Mouse (Mus musculus) heart, postnatal 36 days (tissue): Measurements from ENCODE around the gene Smtnl1. TPM values are rescaled to one million over a fixed set of nuclear protein-coding genes. Genes with fewer than 3 reads are reported as not detected.
A peak's percentile ranks its signal among the peaks of the same experiment; 100 is the strongest.

Experiments used
- DNase-seq, 2 experiments: peaks; one replicate each; pipeline ENCODE4 v3.0.0; 2021 to 2022
- intact Hi-C: fragments of 180-260 bp; cut with DNase I; formaldehyde crosslinking; loops from one replicate; pipeline ENCODE4 v1.15.1; 2025
- total RNA-seq, 2 experiments: library from RNA; stranded (reverse); gene quantifications; 2 replicates each; pipeline ENCODE4 v1.2.3; 2021

The Smtnl1 gene
- total RNA-seq, 2 experiments from 2014 or later, result not detected

DNA sequence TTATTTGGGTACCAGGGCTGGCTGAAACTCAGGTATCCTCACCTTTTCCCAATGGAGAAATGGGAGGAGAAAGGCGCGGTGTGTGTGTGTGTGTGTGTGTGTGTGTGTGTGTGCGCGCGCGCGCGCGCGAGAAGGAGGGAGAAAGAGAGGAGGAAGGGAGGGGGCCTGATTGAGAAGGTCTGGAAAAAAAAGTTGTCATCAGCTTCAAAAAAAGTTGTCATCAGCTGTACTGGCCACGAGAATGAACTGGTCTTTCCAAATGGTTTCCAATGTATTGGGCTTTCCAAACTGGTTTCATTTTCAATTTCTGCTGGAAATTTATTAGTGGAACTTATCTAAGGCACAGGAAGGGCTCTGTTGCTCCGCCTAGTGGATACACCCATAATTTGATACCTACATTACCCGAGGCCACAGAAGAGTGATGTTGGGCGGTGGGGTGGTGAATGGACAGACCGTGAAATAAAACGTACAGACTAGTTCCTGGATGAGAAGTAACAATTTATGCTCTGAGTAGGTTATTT lies 23.4 kb downstream of the Smtnl1 start:
- peak; percentile 65 to 77 for DNase-seq
- intact Hi-C loops, result loop anchor here (2.0 to 5.0 kb wide), 4 partner anchors 37 to 342 kb away; partner anchors contain the start of genes Gm19426, Gm28635, Med19 and Tmx2

DNA sequence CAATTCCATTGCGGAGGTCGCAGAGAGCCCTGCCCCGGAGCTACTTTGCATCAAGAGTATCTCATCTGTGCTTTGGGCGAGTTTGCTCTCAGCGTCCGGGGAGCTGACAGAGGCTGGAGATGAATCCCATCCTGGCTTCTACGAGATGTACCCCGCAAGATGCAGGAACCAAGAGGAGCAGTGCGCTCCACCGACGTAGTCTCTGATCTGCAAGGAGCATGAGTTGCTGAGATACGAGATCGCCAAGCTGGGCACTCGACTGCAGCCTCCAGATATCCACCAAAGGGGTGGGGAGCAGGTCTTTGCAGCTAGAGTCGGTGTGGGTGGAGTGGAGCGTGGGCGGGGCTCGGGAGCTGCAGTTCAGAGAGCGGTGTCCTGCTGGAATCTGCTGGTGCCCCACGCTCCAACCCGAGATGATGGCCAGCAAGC lies 23.9 kb downstream of the Smtnl1 start, which contains the start of gene Ube2l6:
Ube2l6 (plus strand) TSS at position 336 of the 429 bp plus-strand sequence.
- intact Hi-C loops, result loop anchor here (2.0 to 5.0 kb wide), 4 partner anchors 36 to 341 kb away; partner anchors contain the start of genes Gm19426, Gm28635, Med19 and Tmx2
- DNase-seq, result peak; percentile 71 to 76

DNA sequence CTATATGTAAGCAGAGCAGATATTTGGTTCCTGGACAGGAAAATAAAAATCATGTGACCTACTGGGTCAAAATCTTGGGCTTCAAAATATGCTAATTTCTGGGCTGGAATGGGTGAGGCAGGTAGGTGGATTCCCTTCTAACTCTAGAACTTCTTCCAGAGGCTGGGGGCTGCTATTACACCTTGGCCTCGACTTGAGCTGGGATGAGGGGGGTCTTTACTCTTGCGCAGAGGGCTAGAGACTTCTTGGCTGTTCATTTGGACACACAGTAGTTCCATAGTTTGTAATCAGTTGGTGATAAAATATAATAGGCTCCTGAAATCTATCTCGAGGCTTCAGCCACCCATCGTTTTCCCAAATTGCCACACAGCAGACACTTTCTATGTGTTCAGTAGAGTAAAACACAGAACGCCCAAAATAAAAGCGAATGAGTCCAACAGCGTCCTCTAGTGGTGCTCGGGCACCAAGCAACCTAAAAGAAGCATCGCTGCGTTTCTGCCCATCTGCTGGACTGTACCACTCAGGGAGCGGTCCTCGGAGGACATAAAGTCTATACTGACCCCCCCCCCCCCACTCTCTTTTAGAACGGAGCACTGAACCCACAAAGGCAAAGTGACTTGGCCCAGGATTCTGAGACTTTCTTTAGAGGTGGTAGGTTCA lies 24.5 kb downstream of the Smtnl1 start:
- DNase-seq, result peak; percentile 80 to 81
- intact Hi-C loops, result loop anchor here (2.0 to 5.0 kb wide), 4 partner anchors 36 to 341 kb away; partner anchors contain the start of genes Gm19426, Gm28635, Med19 and Tmx2

DNA sequence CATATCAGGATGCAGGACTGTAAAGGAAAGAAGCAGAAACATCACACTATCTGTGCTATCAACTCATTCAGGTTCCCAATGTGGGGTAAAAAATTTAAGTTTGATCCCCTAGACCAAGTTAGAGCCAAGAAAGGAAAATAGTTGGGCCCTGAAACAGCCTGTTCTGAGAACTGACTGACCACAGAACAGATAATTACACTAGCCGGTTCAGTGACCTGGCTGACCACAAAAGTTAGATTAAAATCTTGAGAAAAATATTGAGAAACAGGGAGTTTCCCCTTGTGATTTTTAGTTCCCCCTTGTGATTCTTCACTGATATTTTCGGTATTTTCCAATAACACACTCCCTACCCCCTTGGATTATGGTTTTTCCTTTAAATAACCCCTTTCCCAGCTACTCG lies 28.6 kb downstream of the Smtnl1 start:
- DNase-seq, result no peak
- intact Hi-C loops, result no loop called here

DNA sequence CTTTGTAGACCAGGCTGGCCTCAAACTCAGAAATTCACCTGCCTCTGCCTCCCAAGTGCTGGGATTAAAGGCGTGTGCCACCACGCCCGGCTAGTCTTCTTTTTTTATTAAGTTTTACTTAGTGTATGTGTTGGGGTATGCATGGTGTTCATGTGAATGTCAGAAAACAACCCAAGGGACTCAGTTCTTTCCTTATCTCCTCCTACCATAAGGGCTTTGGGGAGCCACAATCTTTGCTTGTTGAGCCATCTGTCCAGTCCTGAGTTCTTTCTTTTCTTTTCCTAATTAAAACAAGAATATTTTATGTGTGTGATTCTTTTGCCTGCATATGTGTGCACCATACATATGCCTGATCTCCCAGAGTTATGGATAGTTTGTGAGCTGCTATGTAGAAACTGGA lies 29.3 kb downstream of the Smtnl1 start:
- intact Hi-C loops, result no loop called here
- DNase-seq, result no peak

DNA sequence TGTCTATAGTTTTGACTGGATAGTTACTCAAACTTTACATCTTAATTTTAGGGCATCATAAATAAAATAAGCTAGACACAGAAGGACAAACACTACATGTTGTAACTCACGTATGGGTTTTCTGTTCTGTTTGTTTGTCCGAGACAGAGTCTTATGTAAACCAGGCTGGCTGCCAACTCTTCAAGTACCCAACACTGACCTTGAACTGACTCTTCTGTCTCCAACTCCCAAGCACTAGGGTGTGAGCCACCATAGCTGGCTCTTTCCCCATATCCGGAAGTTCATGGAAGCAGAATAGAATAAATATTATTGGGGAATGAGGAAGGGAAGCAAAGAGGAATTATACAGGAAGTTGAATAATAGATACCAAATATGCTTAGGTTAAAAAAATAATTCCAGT lies 29.9 kb downstream of the Smtnl1 start:
- peak in 1 of 2 experiments; percentile 36 for DNase-seq
- intact Hi-C loops, result no loop called here

DNA sequence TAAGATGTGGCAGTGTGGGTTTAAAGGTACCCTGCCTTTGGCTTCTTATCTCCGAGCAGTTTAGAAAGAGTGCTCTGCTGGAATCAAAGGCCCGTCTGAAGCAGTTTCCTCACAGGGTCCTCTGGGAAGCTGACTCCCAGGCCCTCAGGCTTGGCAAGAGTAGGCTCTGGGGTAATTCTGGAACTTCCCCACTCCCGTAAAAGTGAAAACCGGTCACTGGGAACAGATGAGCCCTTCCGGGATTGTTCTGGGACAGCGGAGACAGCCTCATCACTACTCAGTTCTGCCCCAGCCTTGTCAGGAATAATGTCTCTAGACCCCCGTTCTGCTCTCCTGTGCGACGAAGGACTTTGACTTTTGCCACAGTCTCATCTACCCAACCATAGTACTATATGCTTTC lies 32.0 kb downstream of the Smtnl1 start:
- no peak for DNase-seq

DNA sequence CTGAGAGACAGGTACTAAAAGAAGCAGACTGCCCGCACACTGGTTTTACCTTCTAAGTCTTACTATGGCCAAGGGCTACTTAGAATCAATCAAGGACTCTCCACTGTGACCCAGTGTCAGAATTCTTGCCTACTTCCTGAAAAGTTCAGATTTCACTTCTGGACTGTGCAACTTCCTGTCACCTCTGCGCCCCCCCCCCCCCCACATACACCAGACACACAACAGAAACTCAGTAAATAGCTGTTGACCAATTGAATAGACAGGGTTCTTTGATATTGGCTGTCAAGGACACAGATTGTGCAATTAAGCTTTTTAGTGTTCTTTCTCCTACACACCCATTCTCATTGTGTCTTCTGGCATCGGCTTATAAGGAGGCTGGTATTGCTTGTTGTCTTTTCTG lies 34.1 kb downstream of the Smtnl1 start:
- no peak for DNase-seq
- intact Hi-C loops, result no loop called here

More for the DNA sequence above, 32.0 kb downstream of the Smtnl1 start:
- intact Hi-C loops, result no loop called here

DNA sequence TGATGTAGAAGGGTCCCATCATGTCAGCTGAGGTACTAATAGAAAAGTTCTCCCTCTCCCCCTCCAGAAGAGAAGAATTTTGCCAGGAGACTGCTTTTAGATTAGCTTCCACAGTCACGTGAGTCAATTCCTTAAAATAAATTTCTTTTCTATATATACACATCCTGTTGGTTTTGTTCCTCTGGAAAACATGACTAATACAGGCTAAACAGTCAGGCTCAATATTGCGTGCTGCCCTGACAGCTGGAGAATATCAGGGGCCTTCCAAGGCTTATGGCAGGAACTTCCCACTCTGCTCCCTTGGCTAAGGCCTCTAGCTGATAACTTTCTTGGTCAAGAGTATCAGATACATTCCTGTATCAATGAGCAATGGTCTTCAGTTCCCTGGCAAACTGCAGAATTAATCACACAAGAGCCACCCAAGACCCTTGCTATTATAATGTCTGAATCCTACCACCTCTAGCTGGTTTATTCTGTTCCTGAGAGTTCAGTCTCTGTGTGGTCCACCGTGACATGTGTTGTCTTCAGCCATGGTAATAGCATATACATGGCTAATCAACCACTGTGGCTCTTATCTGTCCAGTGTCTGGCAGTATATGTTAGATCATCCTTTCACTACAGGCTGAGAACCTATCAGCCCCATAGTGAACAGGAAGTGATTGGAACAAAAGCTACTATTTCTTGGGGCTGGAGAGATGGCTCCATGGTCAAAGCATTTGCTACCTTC lies 38.4 kb downstream of the Smtnl1 start:
- intact Hi-C loops, result no loop called here
- peak in 1 of 2 experiments; percentile 43 for DNase-seq

DNA sequence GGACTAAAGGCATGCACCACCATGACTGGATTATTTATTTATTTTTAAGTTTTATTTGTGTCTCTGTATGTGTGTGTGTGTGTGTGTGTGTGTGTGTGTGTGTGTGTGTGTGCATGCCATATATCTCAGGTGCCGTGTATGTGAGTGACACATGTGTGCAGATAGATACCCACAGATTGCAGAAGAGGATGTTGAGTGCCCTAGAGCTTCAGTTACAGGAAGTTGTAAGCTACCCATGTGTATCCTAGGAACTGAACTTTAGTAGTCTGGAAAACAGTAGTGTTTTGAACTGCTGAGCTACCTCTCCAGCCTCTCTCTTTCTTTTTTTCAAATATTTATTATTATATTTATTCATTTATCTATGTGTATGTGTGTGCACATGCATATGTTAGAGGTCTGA lies 39.1 kb downstream of the Smtnl1 start:
- intact Hi-C loops, result no loop called here

DNA sequence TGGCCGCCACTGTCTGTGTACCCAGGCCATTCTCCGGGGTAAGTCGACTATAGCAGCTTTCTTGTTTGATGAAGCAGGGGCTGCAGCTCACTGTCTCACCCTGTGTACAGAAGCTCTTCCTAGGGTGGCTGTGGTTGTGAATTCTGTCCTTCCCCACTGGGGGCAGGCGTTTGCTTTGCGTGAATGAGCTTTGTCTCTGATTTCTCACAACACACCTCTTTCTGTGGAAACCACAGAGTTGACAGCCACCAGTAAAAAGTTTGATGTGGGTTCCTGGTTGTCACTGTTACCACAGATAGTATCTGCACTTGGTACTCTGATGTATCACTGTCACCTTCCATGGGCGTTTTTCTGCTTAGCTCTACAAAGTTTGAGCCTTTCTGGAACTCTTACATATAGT lies 43.2 kb downstream of the Smtnl1 start:
- no peak for DNase-seq
- intact Hi-C loops, result no loop called here

More for the DNA sequence above, 39.1 kb downstream of the Smtnl1 start:
- DNase-seq, result no peak

DNA sequence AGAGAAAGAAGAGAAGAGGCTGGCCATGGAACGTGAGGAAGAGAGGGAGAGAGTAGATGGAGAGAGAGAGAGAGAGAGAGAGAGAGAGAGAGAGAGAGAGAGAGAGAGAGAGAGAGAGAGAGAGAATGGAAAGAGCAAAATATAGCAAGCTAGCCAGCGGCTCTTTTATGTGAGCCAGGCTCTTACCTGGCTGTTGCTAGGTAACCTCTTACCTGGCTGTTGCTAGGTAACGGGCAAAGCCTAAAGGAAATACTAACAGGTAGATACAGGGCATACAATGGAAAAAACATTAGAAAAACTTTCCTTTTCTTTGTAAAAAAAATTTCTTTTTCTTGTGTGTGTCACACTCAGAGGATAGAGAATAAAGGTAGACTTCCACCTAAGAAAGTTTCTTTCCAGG lies 44.7 kb downstream of the Smtnl1 start:
- intact Hi-C loops, result no loop called here
- no peak for DNase-seq

DNA sequence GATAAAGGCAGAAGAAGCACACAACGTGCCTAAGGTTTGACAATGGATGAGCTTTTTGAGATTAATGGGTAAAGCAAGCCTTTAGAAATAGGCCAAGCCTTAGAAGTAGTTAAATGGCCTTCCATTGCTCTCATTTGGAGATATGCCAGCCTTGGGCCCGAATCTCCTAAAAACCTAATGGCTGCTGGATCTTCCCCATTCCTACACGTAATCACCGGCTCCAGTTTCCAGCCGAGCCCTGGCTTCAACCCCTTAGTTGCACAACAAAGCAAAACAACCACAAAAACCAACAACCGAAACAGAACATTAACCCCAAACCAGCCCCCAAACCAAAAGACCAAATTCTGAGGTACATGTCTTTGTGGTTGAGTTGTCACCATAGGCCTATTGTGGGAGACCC lies 46.8 kb downstream of the Smtnl1 start:
- DNase-seq, result peak; percentile 28 to 47
- intact Hi-C loops, result no loop called here

DNA sequence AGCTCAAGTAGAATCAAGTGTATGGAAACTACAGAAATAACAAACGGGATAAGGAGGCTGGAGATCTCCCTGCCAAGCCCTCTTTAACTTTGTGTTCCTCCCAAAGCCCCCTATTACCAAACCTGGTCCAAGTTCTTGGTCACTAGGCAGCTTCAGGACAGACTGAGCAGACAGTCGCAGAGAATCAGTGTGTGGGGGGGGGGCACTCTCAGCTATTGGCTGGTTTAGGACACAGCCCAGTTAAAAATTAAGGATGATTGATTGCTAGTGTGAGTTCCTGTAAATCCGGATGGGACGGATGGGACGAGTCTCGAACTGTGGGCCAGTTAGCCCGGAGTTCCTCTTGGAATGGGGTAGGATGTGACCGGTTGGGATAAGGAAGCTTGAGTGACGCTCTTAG lies 47.2 kb downstream of the Smtnl1 start, which contains the start of gene Serping1:
Serping1 (minus strand) TSS at position 204 of the 400 bp plus-strand sequence.
- DNase-seq, result peak in 1 of 2 experiments; percentile 30
- intact Hi-C loops, result no loop called here

DNA sequence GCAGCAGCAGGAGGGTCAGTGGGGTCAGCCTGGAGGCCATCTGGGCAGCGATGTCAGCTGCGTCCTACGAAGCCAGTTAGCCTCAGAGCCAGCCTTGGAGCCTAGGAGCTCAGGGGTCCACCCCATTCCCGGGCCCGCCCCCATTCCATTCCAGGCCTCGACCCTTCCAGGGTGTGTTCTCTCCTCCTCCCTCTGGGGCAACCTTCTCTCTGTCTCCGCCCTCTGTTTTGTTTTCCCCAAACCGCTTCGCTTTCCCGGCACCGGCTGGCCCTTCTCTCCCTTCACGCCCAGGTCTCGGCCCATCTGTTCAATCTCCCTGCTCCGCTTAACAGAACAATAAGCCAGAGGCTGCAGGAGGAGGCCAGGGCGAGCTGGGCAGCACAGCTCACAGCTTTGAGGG lies 47.7 kb downstream of the Smtnl1 start:
- intact Hi-C loops, result no loop called here
- peak; percentile 71 to 76 for DNase-seq

DNA sequence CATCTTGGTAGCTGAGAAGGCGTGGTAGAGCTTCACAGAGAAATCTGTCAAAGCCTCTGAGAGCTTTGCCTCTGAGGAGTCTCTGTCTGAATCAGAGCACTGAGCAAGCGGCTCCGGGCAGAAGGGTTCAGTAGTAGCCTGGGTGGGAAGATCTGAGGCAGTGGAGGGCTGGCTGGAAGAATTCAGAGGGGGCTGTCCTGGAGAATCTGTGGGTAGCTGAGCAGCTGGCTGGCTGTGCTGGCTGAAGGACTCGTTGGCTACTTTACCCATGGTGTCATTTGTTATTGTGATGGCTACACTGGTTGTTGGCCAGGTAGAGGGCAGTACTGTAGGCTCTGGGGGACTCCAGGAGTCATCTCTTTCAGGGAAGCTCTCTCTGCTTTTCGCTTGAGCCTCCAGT lies 49.3 kb downstream of the Smtnl1 start:
- DNase-seq, result peak in 1 of 2 experiments; percentile 17
- intact Hi-C loops, result no loop called here

DNA sequence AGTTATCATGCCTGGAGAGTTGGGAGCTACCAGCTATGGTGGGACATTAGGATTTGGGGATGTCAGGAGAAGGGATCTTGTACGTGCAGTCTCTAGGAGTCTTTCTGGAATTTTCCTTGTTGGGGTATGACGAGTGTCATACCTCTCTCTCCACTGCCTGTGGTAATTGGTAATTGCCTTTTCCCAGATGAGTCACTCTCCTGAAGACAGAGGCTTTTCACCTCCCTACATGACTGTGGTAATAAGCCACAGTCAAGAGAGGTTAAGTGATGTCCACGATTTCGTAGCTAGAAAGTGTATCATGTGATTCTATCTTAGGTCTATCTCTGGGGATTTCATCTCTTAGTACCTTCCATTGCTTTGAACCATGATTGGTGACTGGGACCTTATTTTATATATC lies 50.0 kb downstream of the Smtnl1 start:
- no peak for DNase-seq
- intact Hi-C loops, result no loop called here

DNA sequence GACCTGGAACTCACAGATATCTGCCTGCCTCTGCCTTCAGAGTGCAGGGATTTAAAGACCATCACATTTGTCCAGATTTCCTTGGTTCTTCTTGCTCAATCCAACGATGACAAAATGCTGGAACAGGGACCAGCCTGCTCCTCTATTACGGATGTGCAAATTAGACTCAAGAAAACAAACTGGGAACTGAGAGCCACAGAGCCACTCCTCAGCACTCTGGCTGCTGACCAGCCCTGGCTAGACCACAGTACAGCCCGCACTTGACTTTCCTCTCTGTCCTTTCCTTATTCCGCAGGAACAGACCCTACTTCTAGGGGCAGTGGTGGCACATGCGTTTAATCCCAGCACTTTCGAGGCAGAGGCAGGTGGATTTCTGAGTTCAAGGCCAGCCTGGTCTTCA lies 52.0 kb downstream of the Smtnl1 start:
- intact Hi-C loops, result no loop called here

DNA sequence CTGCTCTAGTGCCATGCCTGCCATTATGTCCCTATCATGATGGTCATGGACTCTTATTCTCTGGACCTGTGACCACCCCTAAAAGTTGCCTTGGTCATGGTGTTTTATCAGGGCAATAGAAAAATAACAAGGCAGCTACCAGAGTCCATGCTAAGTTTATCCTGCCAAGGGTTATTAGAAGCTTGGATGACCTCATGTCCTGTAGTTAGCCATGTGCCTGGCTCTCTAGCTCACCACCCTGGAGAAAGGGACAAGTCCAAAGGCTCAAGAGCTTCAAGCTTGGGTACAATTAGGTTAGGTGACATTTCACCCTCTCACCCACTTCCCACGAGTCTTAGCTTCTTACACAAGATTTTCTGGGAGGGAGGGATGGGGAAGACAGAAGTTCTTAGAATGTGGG lies 59.6 kb downstream of the Smtnl1 start:
- intact Hi-C loops, result loop anchor here (5.0 kb wide), 1 partner anchor 34 kb away; the partner anchor contains the start of gene Ube2l6
- DNase-seq, result no peak

More for the DNA sequence above, 52.0 kb downstream of the Smtnl1 start:
- DNase-seq, result peak; percentile 51 to 56

DNA sequence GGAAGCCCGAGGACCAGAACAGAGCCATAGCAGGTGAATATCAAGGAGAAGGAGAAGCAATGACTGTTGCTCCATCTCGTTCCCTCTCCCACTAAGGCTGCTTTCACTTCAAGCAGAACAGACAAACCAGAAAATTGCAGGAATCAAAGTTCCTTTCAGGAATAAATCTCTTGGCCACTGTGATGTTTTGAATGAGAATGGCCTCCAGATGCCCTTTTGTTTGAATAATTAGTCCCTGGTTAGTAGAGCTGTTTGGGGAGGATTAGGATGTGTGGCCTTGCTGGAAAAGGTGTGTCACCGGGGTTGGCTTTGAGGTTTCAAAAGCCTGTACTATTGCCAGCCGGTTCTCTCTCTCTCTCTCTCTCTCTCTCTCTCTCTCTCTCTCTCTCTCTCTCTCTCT lies 60.2 kb downstream of the Smtnl1 start:
- DNase-seq, result no peak
- intact Hi-C loops, result loop anchor here (5.0 kb wide), 1 partner anchor 35 kb away; the partner anchor contains the start of gene Ube2l6

DNA sequence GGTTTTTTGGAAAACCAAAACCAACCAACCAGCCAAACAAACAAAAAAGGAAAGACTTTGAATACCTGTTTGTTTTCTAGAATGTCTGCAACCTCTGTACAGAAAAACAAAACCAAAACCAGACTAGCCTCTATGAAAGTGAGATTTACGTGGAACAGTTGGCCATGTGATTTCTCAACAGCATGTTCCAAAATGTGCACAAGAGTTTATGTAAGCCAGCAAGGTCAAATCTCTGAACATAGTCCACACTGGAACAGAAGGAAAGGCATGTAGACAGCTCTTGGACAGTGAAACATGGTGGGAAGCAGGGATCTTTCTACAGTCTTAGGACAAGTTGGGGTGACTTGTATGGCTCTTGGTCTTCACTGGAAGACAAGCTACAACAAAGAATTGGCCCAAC lies 60.6 kb downstream of the Smtnl1 start:
- no peak for DNase-seq
- intact Hi-C loops, result loop anchor here (5.0 kb wide), 1 partner anchor 35 kb away; the partner anchor contains the start of gene Ube2l6
